Mouse (Mus musculus) layer of hippocampus, adult 9-10 months (tissue): ENCODE data around the gene Mndal.
A peak's percentile ranks its signal among the peaks of the same experiment; 100 is the strongest.
"Not testable (repeated sequence)": the region's sequence is repeated elsewhere in the genome, so short reads cannot be mapped to it uniquely, and the experiment has no call there.

ENCODE experiments used
- DNase-seq: peaks from one replicate; pipeline ENCODE4 v3.0.0; 2022; ENCODE audit warnings: low spot score

Gene Mndal

GRCm38 (mm10) chr1:173889741-173890140, 52.5 kb downstream of the Mndal start:
- DNase-seq: not testable (repeated sequence)

- not testable (repeated sequence) for DNase-seq
These were observed 55.1 kb downstream of the Mndal start for GRCm38 (mm10) chr1:173887026-173887787.

GRCm38 (mm10) chr1:173880004-173880666, 62.2 kb downstream of the Mndal start:
- DNase-seq: peak; percentile 41

GRCm38 (mm10) chr1:173879225-173879987, 62.9 kb downstream of the Mndal start:
- not testable (repeated sequence) for DNase-seq

GRCm38 (mm10) chr1:173878264-173878663, 64.0 kb downstream of the Mndal start:
- not testable (repeated sequence) for DNase-seq

- not testable (repeated sequence) for DNase-seq
These were observed 65.2 kb downstream of the Mndal start for GRCm38 (mm10) chr1:173877125-173877524.

GRCm38 (mm10) chr1:173868586-173868985, 73.7 kb downstream of the Mndal start:
- DNase-seq: not testable (repeated sequence)

- no peak for DNase-seq
These were observed 75.8 kb downstream of the Mndal start for GRCm38 (mm10) chr1:173866504-173866903.

- peak; percentile 2 for DNase-seq
These were observed 88.6 kb downstream of the Mndal start for GRCm38 (mm10) chr1:173853711-173854110.

- not testable (repeated sequence) for DNase-seq
These were observed 89.4 kb downstream of the Mndal start for GRCm38 (mm10) chr1:173852853-173853252.

GRCm38 (mm10) chr1:173846193-173846592, 96.1 kb downstream of the Mndal start:
- DNase-seq: not testable (repeated sequence)

GRCm38 (mm10) chr1:173844754-173845153, 97.5 kb downstream of the Mndal start:
- no peak for DNase-seq

- DNase-seq: not testable (repeated sequence)
These were observed 120.8 kb downstream of the Mndal start for GRCm38 (mm10) chr1:173821481-173821803.

- DNase-seq: not testable (repeated sequence)
These were observed 121.4 kb downstream of the Mndal start for GRCm38 (mm10) chr1:173820794-173821480.

GRCm38 (mm10) chr1:173809294-173809693, 133.0 kb downstream of the Mndal start:
- not testable (repeated sequence) for DNase-seq

GRCm38 (mm10) chr1:173802689-173803281, 139.5 kb downstream of the Mndal start:
- DNase-seq: peak; percentile 8

- DNase-seq: not testable (repeated sequence)
These were observed 140.1 kb downstream of the Mndal start for GRCm38 (mm10) chr1:173802207-173802606.

GRCm38 (mm10) chr1:173801791-173802190, 140.5 kb downstream of the Mndal start:
- DNase-seq: not testable (repeated sequence)
